Mouse (Mus musculus): ENCODE data around the gene Fam198b.

DNA sequence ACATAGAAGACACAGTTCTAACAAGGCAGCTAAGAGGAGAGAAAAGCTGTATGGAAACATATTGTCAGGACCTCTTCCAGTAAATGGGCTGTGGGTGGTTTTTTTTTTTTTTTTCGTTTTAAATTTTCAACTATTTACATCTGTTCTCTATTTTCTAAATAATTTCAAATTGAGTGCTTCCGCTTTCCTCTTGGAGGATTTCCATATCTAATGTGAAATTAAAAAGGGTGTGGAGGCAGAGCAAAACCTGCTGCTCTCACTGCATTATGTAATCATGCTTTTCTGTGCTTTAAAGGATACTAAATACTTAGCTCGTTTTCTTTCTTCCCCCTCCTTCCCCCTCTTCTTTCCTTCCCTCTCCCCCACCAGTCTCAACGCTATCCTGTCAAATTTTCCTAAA, 35.5 kb upstream of the Fam198b start:
- TF ChIP-seq CTCF (conservative IDR thresholded peaks at IDR 0.05; ENCODE audit: insufficient read depth, insufficient read length, low read depth, low read length) (no peak), POLR2A (IDR thresholded peaks at IDR 0.05; ENCODE audit: low read depth, low read length) (no peak)

Measured in kidney, adult 2 months (tissue).